Mouse (Mus musculus) intestine, embryonic 16.5 days (tissue): ENCODE measurements at regions not wholly inside any gene's neighbourhood (a gene's known extent, or its start where the extent isn't known, plus 50 kb on each side); places are given as distances from the start of the nearest gene placed in this dataset.
"Not testable (repeated sequence)": the region's sequence is repeated elsewhere in the genome, so short reads cannot be mapped to it uniquely, and the experiment has no call there.

Experiments used
- ATAC-seq: fragments of 200-750 bp; cut with Nextera tagmentation; 2 replicates; pipeline ENCODE4 v1.8.0; 2017; ENCODE audit warnings: moderate TSS enrichment, moderate library complexity
- H3K27ac ChIP-seq: fragments of 300-500 bp; sonication (generic); 2 replicates; pipeline ENCODE4 v1.5.1; 2014; ENCODE audit warnings: mild to moderate bottlenecking, low read length
- H3K27me3 ChIP-seq: fragments of 300-500 bp; sonication (generic); replicated peaks from 2 replicates; pipeline ENCODE4 v1.6.1; 2014; ENCODE audit warnings: low read length, control low read depth, mixed read lengths; ENCODE audit not compliant: control insufficient read depth, insufficient read depth
- H3K36me3 ChIP-seq: fragments of 300-500 bp; sonication (generic); 2 replicates; pipeline ENCODE4 v1.6.1; 2014; ENCODE audit warnings: low read length, control low read depth; ENCODE audit not compliant: control insufficient read depth, insufficient read depth
- H3K4me1 ChIP-seq: fragments of 300-500 bp; sonication (generic); 2 replicates; pipeline ENCODE4 v1.6.1; 2014; ENCODE audit warnings: low read length, control low read depth, mixed read lengths; ENCODE audit not compliant: control insufficient read depth, insufficient read depth
- H3K4me2 ChIP-seq: fragments of 300-500 bp; sonication (generic); 2 replicates; pipeline ENCODE4 v1.6.1; 2014; ENCODE audit warnings: low read depth, low read length, control low read depth
- H3K4me3 ChIP-seq: fragments of 300-500 bp; sonication (generic); 2 replicates; pipeline ENCODE4 v1.5.1; 2014; ENCODE audit warnings: mild to moderate bottlenecking, low read length
- H3K9ac ChIP-seq: fragments of 300-500 bp; sonication (generic); 2 replicates; pipeline ENCODE4 v1.6.1; 2014; ENCODE audit warnings: low read depth, low read length
- H3K9me3 ChIP-seq: fragments of 300-500 bp; sonication (generic); 2 replicates; pipeline ENCODE4 v1.6.1; 2016; ENCODE audit warnings: low read length, control low read depth; ENCODE audit not compliant: control insufficient read depth
- WGBS: fragments of 180-500 bp; shearing (Covaris S2); extraction: QIAGEN DNeasy Blood & Tissue Kit; methylation state at CpG from one replicate; pipeline ENCODE4 v1.1.7; 2014; 5-methylcytosine and 5-hydroxymethylcytosine counted together

DNA sequence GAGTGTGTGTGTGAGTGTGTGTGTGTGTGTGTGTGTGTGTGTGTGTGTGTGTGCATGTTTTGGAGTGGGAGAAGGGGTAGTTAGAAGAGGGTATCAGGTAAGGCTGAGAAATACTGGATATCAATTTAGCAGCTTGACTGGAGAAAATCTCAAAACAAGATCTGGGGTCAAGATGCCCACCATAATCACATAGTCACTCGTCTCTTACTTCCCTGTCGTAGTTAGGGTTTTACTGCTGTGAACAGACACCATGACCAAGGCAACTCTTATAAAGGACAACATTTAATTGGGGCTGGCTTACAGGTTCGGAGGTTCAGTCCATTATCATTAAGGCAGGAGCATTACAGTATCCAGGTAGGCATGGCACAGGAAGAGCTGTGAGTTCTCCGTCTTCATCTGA is 177.4 kb downstream of the Ifng start:
- H3K27me3 ChIP-seq, H3K27ac ChIP-seq, ATAC-seq, H3K9ac ChIP-seq, H3K36me3 ChIP-seq, H3K4me3 ChIP-seq, H3K9me3 ChIP-seq, H3K4me1 ChIP-seq, H3K4me2 ChIP-seq: not testable (repeated sequence)
- WGBS: 94% methylated on average over 4 of the region's 4 CpGs

- ATAC-seq: no peak
- Histone ChIP-seq H3K36me3 (no peaks in the 10 kb centered on the region), H3K27ac (no peak overlapping the region), H3K4me1 (no peaks in the 10 kb centered on the region), H3K9me3 (no peaks in the 10 kb centered on the region), H3K4me2 (no peak overlapping the region), H3K9ac (no peak overlapping the region), H3K27me3 (no peaks in the 10 kb centered on the region), H3K4me3 (no peak overlapping the region)
- 93% methylated on average over 10 of the region's 10 CpGs for WGBS
Measured at GRCm38 (mm10) chr10:118618766-118619600, 178.1 kb downstream of the Ifng start.

DNA sequence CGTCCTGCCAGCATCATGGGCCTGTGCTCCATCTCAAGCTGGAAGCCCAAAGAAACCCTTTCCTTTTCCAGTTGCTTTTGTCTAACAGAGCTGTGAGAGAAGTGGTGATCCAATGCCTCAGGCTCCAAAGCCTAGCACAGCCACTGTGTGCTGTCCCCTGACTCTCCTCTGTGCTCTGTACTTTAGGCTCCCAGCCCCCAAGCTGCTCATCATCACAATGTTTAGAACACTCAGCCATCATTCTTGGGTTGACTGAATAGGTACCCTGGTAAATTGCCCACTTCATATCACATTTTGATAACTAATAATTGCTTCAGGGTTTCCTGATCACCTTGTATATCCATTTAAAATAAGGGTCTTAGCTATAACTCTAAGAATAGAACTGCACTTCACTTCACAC is 178.8 kb downstream of the Ifng start:
- no peak for ATAC-seq
- H3K9me3 ChIP-seq: no peaks in the 10 kb centered on the region
- no peaks in the 10 kb centered on the region for H3K27me3 ChIP-seq
- no peak overlapping the region for H3K4me2 ChIP-seq
- 83% methylated on average over 1 of the region's 1 CpGs for WGBS
- no peak overlapping the region for H3K27ac ChIP-seq
- H3K4me1 ChIP-seq: no peaks in the 10 kb centered on the region
- no peak overlapping the region for H3K4me3 ChIP-seq
- no peaks in the 10 kb centered on the region for H3K36me3 ChIP-seq
- H3K9ac ChIP-seq: no peak overlapping the region

- Histone ChIP-seq H3K4me3 (no peak overlapping the region), H3K27me3 (no peaks in the 10 kb centered on the region), H3K9me3 (no peaks in the 10 kb centered on the region), H3K9ac (no peak overlapping the region), H3K4me2 (no peak overlapping the region), H3K27ac (no peak overlapping the region), H3K36me3 (no peaks in the 10 kb centered on the region), H3K4me1 (no peaks in the 10 kb centered on the region)
- no peak for ATAC-seq
Measured at GRCm38 (mm10) chr10:118620611-118621010, 179.8 kb downstream of the Ifng start.

DNA sequence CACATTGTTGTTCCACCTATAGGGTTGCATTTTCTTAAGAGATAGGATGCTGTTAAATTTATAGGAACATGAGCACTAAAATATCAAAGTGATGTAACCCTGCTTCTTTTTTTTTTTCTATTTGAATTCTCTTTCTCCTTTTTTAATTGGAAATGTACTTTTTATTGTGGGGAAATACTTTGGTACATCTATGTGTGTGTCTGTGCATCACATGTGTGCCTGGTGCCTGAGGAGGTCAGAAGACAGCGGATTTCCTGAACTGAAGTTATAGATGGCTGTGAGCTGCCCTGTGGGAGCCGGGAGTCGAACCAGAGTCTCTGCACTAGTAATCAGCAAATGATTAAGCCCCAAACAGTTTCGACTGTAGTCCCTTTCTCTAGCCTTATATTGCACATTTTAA is 180.7 kb downstream of the Ifng start:
- no peaks in the 10 kb centered on the region for H3K9me3 ChIP-seq
- 81% methylated on average over 4 of the region's 4 CpGs for WGBS
- no peak for ATAC-seq
- H3K27me3 ChIP-seq: no peaks in the 10 kb centered on the region
- no peaks in the 10 kb centered on the region for H3K36me3 ChIP-seq
- H3K4me1 ChIP-seq: no peaks in the 10 kb centered on the region
- no peak overlapping the region for H3K27ac ChIP-seq
- no peak overlapping the region for H3K4me2 ChIP-seq
- no peak overlapping the region for H3K9ac ChIP-seq
- no peak overlapping the region for H3K4me3 ChIP-seq

- WGBS: 76% methylated on average over 6 of the region's 6 CpGs
- ATAC-seq: no peak
Measured at GRCm38 (mm10) chr10:118622131-118622530, 181.3 kb downstream of the Ifng start.

DNA sequence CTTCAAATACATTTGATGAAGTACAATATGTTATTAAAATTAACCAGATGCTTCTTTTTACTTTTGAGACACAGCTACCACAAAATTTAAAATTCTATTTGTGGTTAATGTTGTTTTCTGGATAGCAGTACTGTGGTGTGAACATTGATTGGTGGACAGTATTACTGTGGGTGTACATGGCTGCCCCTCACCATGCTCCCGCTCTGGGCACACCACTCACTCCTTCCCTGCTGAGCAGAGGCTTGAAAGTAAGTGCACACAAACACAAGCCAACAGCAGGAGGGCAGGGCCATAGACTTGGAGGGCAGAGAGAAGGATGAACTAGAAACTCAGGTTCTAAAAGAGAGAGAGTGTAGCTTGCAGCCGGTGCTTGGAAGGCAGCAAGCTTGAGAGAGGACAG is 182.1 kb downstream of the Ifng start:
- WGBS: 95% methylated on average over 2 of the region's 2 CpGs
- no peak overlapping the region for H3K27ac ChIP-seq
- no peak for ATAC-seq
- no peak overlapping the region for H3K9ac ChIP-seq
- H3K4me2 ChIP-seq: no peak overlapping the region
- no peaks in the 10 kb centered on the region for H3K4me1 ChIP-seq
- no peaks in the 10 kb centered on the region for H3K9me3 ChIP-seq
- H3K36me3 ChIP-seq: no peaks in the 10 kb centered on the region
- H3K4me3 ChIP-seq: no peak overlapping the region
- H3K27me3 ChIP-seq: no peaks in the 10 kb centered on the region

More at GRCm38 (mm10) chr10:118622131-118622530, 181.3 kb downstream of the Ifng start:
- no peaks in the 10 kb centered on the region for H3K36me3 ChIP-seq
- no peak overlapping the region for H3K27ac ChIP-seq
- H3K4me3 ChIP-seq: no peak overlapping the region
- H3K9ac ChIP-seq: no peak overlapping the region
- no peaks in the 10 kb centered on the region for H3K4me1 ChIP-seq
- no peaks in the 10 kb centered on the region for H3K27me3 ChIP-seq
- no peaks in the 10 kb centered on the region for H3K9me3 ChIP-seq
- no peak overlapping the region for H3K4me2 ChIP-seq

GRCm38 (mm10) chr10:118624368-118624767 is 183.5 kb downstream of the Ifng start:
- no peak for ATAC-seq
- H3K27me3 ChIP-seq: no peaks in the 10 kb centered on the region
- no peak overlapping the region for H3K27ac ChIP-seq
- no peaks in the 10 kb centered on the region for H3K4me1 ChIP-seq
- H3K9ac ChIP-seq: no peak overlapping the region
- H3K4me2 ChIP-seq: no peak overlapping the region
- 75% methylated on average over 7 of the region's 7 CpGs for WGBS
- H3K4me3 ChIP-seq: no peak overlapping the region
- no peaks in the 10 kb centered on the region for H3K9me3 ChIP-seq
- no peaks in the 10 kb centered on the region for H3K36me3 ChIP-seq

- Histone ChIP-seq H3K4me1 (no peaks in the 10 kb centered on the region), H3K9me3 (no peaks in the 10 kb centered on the region), H3K36me3 (no peaks in the 10 kb centered on the region), H3K4me3 (no peak overlapping the region), H3K9ac (no peak overlapping the region), H3K27me3 (no peaks in the 10 kb centered on the region), H3K27ac (no peak overlapping the region), H3K4me2 (no peak overlapping the region)
- 86% methylated on average over 6 of the region's 6 CpGs for WGBS
- no peak for ATAC-seq
Measured at GRCm38 (mm10) chr10:118628000-118628399, 187.2 kb downstream of the Ifng start.
